Mouse (Mus musculus): ENCODE measurements around the gene Ptpra.
A peak's percentile ranks its signal among the peaks of the same experiment; 100 is the strongest.
"Not testable (repeated sequence)": the region's sequence is repeated elsewhere in the genome, so short reads cannot be mapped to it uniquely, and the experiment has no call there.

The Ptpra gene

GRCm38 (mm10) chr2:130491162-130491561 lies 41.1 kb downstream of the Ptpra start:
- no peak for DNase-seq

GRCm38 (mm10) chr2:130491587-130491986 lies 41.5 kb downstream of the Ptpra start:
- peak in 1 of 2 experiments; percentile 23 for DNase-seq

GRCm38 (mm10) chr2:130495114-130495513 lies 45.0 kb downstream of the Ptpra start:
- DNase-seq = not testable (repeated sequence)

GRCm38 (mm10) chr2:130496037-130496436 lies 46.0 kb downstream of the Ptpra start:
- DNase-seq = peak; percentile 82 to 84

- no peak for DNase-seq
Measured at GRCm38 (mm10) chr2:130496931-130497330, 46.9 kb downstream of the Ptpra start.

- DNase-seq = no peak
Measured at GRCm38 (mm10) chr2:130499546-130499945, 49.5 kb downstream of the Ptpra start.

GRCm38 (mm10) chr2:130501556-130501955 lies 51.5 kb downstream of the Ptpra start:
- no peak for DNase-seq

GRCm38 (mm10) chr2:130511616-130512015 lies 61.5 kb downstream of the Ptpra start:
- DNase-seq = not testable (repeated sequence)

- no peak for DNase-seq
Measured at GRCm38 (mm10) chr2:130513907-130514306, 63.8 kb downstream of the Ptpra start.

GRCm38 (mm10) chr2:130515791-130516190 lies 65.7 kb downstream of the Ptpra start:
- DNase-seq = no peak

- DNase-seq = no peak
Measured at GRCm38 (mm10) chr2:130521927-130522326, 71.8 kb downstream of the Ptpra start.

GRCm38 (mm10) chr2:130525480-130525879 lies 75.4 kb downstream of the Ptpra start:
- not testable (repeated sequence) for DNase-seq

GRCm38 (mm10) chr2:130528457-130528856 lies 78.4 kb downstream of the Ptpra start:
- peak; percentile 10 for DNase-seq

- no peak for DNase-seq
Measured at GRCm38 (mm10) chr2:130529290-130529689, 79.2 kb downstream of the Ptpra start.

GRCm38 (mm10) chr2:130529925-130530324 lies 79.8 kb downstream of the Ptpra start:
- no peak for DNase-seq

- no peak for DNase-seq
Measured at GRCm38 (mm10) chr2:130532201-130532600, 82.1 kb downstream of the Ptpra start.

- no peak for DNase-seq
Measured at GRCm38 (mm10) chr2:130535017-130535416, 84.9 kb downstream of the Ptpra start.

- DNase-seq = no peak
Measured at GRCm38 (mm10) chr2:130536890-130537289, 86.8 kb downstream of the Ptpra start.

GRCm38 (mm10) chr2:130538876-130539546 lies 88.9 kb downstream of the Ptpra start:
- DNase-seq = no peak

- DNase-seq = no peak
Measured at GRCm38 (mm10) chr2:130540266-130540665, 90.2 kb downstream of the Ptpra start.

- no peak for DNase-seq
Measured at GRCm38 (mm10) chr2:130546957-130547356, 96.9 kb downstream of the Ptpra start.

- no peak for DNase-seq
Measured at GRCm38 (mm10) chr2:130554841-130555240, 104.8 kb downstream of the Ptpra start.

- no peak for DNase-seq
Measured at GRCm38 (mm10) chr2:130556292-130556691, 106.2 kb downstream of the Ptpra start.

- peak in 1 of 2 experiments; percentile 27 for DNase-seq
Measured at GRCm38 (mm10) chr2:130557462-130557861, 107.4 kb downstream of the Ptpra start.

- DNase-seq = no peak
Measured at GRCm38 (mm10) chr2:130558015-130558414, 107.9 kb downstream of the Ptpra start.
